Mouse (Mus musculus): ENCODE measurements around the gene Gm20388.

GRCm38 (mm10) chr8:124202895-124203294, 4292.3 kb downstream of the Gm20388 start:
- TF ChIP-seq POLR2A (IDR thresholded peaks at IDR 0.05; ENCODE audit: insufficient read depth, low read length) (no peak), CTCF (IDR thresholded peaks at IDR 0.05; ENCODE audit: low read depth, low read length) (no peak), EP300 (IDR thresholded peaks at IDR 0.05; ENCODE audit: insufficient read depth, low read depth, low read length) (no peak)

Measured in ES-Bruce4 (cell line).